Mouse (Mus musculus): ENCODE results near the gene 1500011B03Rik. TPM values are rescaled to one million over a fixed set of nuclear protein-coding genes. Genes with fewer than 3 reads are reported as not detected.

1500011B03Rik gene
- polyA plus RNA-seq, 1 experiment = 32.9 TPM

- no peak for TF ChIP-seq POLR2A (IDR thresholded peaks at IDR 0.05; ENCODE audit: borderline replicate concordance, low read depth, low read length)
- no peak for TF ChIP-seq CTCF (IDR thresholded peaks at IDR 0.05; ENCODE audit: low read depth, low read length)
- H3K27ac ChIP-seq (ENCODE audit: insufficient read depth, low read depth, low read length) = no peak overlapping the region
- no peak overlapping the region for H3K4me3 ChIP-seq (ENCODE audit: insufficient read depth, low read length)
- H3K4me1 ChIP-seq (ENCODE audit: control insufficient read depth, insufficient read depth, low read length) = peaks cover 22% of the 10 kb centered on the region
Observed at GRCm38 (mm10) chr5:114809181-114809756, 14.0 kb downstream of the 1500011B03Rik start.

GRCm38 (mm10) chr5:114808385-114808784, 14.9 kb downstream of the 1500011B03Rik start:
- no peak overlapping the region for H3K27ac ChIP-seq (ENCODE audit: insufficient read depth, low read depth, low read length)
- no peak overlapping the region for H3K4me3 ChIP-seq (ENCODE audit: insufficient read depth, low read length)
- TF ChIP-seq POLR2A (IDR thresholded peaks at IDR 0.05; ENCODE audit: borderline replicate concordance, low read depth, low read length) (no peak), CTCF (IDR thresholded peaks at IDR 0.05; ENCODE audit: low read depth, low read length) (no peak)
- peaks cover 22% of the 10 kb centered on the region for H3K4me1 ChIP-seq (ENCODE audit: control insufficient read depth, insufficient read depth, low read length)

DNA sequence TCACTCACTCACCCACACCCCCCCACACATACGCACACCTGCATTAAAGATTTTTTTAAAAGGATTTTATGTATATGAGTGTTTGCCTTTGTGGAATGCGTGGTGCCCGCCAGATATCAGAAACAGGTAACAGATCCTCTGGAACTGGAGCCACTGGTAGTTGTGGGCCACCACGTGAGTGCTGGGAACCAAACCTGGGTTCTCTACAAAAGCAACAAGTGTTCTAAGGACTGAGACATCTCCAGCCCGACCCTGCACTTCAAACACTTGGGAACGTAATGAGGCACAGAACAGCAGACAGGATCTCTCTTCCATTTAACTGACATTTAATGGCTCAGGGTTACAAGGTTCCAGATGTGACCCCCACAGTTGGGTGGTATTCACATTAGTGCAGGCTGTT, 15.4 kb downstream of the 1500011B03Rik start:
- Histone ChIP-seq H3K4me3 (ENCODE audit: insufficient read depth, low read length) (no peak overlapping the region), H3K4me1 (ENCODE audit: control insufficient read depth, insufficient read depth, low read length) (peaks cover 22% of the 10 kb centered on the region), H3K27ac (ENCODE audit: insufficient read depth, low read depth, low read length) (no peak overlapping the region)
- TF ChIP-seq CTCF (IDR thresholded peaks at IDR 0.05; ENCODE audit: low read depth, low read length) = no peak
- TF ChIP-seq POLR2A (IDR thresholded peaks at IDR 0.05; ENCODE audit: borderline replicate concordance, low read depth, low read length) = no peak

GRCm38 (mm10) chr5:114807468-114807867, 15.8 kb downstream of the 1500011B03Rik start:
- no peak overlapping the region for H3K4me3 ChIP-seq (ENCODE audit: insufficient read depth, low read length)
- no peak overlapping the region for H3K27ac ChIP-seq (ENCODE audit: insufficient read depth, low read depth, low read length)
- peaks cover 20% of the 10 kb centered on the region for H3K4me1 ChIP-seq (ENCODE audit: control insufficient read depth, insufficient read depth, low read length)
- TF ChIP-seq CTCF (IDR thresholded peaks at IDR 0.05; ENCODE audit: low read depth, low read length) (no peak), POLR2A (IDR thresholded peaks at IDR 0.05; ENCODE audit: borderline replicate concordance, low read depth, low read length) (no peak)

DNA sequence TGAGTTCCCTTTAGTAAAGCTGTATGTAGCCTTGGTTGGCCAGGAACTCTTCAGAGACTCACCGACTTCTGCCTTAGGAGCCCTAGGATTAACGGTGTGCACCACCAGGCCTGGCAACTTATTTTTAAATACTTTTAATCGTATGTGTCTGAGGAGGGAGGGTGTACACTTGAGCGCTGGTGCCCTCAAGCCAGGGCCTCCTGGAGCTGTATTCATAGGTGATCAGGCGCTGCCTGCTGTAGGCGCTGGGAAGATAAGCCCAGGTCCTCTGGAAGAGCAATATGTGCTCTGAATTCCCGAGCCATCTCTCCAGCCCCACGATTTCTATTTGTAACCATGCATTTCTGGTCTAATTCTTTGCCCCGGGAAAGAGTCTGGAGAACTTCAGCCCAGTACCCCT, 16.2 kb downstream of the 1500011B03Rik start:
- Histone ChIP-seq H3K27ac (ENCODE audit: insufficient read depth, low read depth, low read length) (no peak overlapping the region), H3K4me1 (ENCODE audit: control insufficient read depth, insufficient read depth, low read length) (peaks cover 16% of the 10 kb centered on the region), H3K4me3 (ENCODE audit: insufficient read depth, low read length) (no peak overlapping the region)
- TF ChIP-seq CTCF (IDR thresholded peaks at IDR 0.05; ENCODE audit: low read depth, low read length) = no peak
- TF ChIP-seq POLR2A (IDR thresholded peaks at IDR 0.05; ENCODE audit: borderline replicate concordance, low read depth, low read length) = no peak

DNA sequence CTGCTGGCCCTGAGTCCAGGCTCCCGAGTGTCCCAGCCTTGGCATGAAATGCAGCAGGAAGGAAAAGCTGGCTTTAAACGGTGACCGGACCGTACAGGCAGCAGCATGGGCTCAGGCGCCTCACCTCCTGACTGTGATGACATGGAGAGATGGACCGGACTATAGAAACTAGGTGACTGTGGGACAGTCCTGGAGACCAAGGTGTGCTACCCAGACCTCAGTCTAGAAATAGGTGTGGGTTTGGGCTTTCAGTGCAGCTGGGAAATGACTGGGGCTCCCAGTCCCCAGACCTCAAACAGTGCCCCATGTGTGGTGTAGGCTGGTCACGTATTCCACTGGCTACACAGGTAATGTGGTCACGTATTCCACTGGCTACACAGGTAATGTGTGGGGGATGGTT, 16.6 kb downstream of the 1500011B03Rik start:
- Histone ChIP-seq H3K27ac (ENCODE audit: insufficient read depth, low read depth, low read length) (peak overlapping the region; percentile 83), H3K4me3 (ENCODE audit: insufficient read depth, low read length) (peak overlapping the region; percentile 45), H3K4me1 (ENCODE audit: control insufficient read depth, insufficient read depth, low read length) (peaks cover 16% of the 10 kb centered on the region)
- no peak for TF ChIP-seq CTCF (IDR thresholded peaks at IDR 0.05; ENCODE audit: low read depth, low read length)
- no peak for TF ChIP-seq POLR2A (IDR thresholded peaks at IDR 0.05; ENCODE audit: borderline replicate concordance, low read depth, low read length)

GRCm38 (mm10) chr5:114805436-114806350, 17.6 kb downstream of the 1500011B03Rik start:
- peak overlapping the region; percentile 45 for H3K4me3 ChIP-seq (ENCODE audit: insufficient read depth, low read length)
- H3K4me1 ChIP-seq (ENCODE audit: control insufficient read depth, insufficient read depth, low read length) = peaks cover 12% of the 10 kb centered on the region
- peak overlapping the region; percentile 83 for H3K27ac ChIP-seq (ENCODE audit: insufficient read depth, low read depth, low read length)
- TF ChIP-seq CTCF (IDR thresholded peaks at IDR 0.05; ENCODE audit: low read depth, low read length) = no peak
- no peak for TF ChIP-seq POLR2A (IDR thresholded peaks at IDR 0.05; ENCODE audit: borderline replicate concordance, low read depth, low read length)

- peaks cover 12% of the 10 kb centered on the region for H3K4me1 ChIP-seq (ENCODE audit: control insufficient read depth, insufficient read depth, low read length)
- TF ChIP-seq POLR2A (IDR thresholded peaks at IDR 0.05; ENCODE audit: borderline replicate concordance, low read depth, low read length) (no peak), CTCF (IDR thresholded peaks at IDR 0.05; ENCODE audit: low read depth, low read length) (no peak; the same call in 1 of the 2 replicates)
- no peak overlapping the region for H3K4me3 ChIP-seq (ENCODE audit: insufficient read depth, low read length)
- 0 out of 2 replicates have a peak overlapping the region, but pooled peaks have one; percentile 8 for H3K27ac ChIP-seq (ENCODE audit: insufficient read depth, low read depth, low read length)
Observed at GRCm38 (mm10) chr5:114804958-114805357, 18.3 kb downstream of the 1500011B03Rik start.

DNA sequence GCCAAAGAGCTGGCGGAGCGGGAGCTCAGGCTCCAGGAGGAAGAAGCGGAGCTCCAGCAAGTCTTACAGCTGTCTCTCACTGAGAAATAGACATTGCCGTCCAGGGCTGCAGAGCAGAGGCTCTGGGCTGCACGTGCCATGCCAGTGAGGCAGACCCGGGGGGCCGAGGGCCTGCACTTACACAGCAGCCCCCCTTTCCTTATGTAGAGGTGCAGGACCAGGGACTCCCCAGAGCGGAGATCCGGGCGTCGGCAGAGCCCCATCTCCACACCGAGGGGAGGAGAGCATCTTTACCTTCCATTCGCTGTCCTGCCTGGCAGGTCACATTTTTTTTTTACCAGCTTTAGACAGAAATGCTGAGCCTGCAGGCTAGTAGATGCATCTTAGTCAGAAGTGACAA, 18.9 kb downstream of the 1500011B03Rik start:
- H3K4me3 ChIP-seq (ENCODE audit: insufficient read depth, low read length) = no peak overlapping the region
- H3K27ac ChIP-seq (ENCODE audit: insufficient read depth, low read depth, low read length) = no peak overlapping the region
- H3K4me1 ChIP-seq (ENCODE audit: control insufficient read depth, insufficient read depth, low read length) = peaks cover 12% of the 10 kb centered on the region
- TF ChIP-seq CTCF (IDR thresholded peaks at IDR 0.05; ENCODE audit: low read depth, low read length) = no peak
- TF ChIP-seq POLR2A (IDR thresholded peaks at IDR 0.05; ENCODE audit: borderline replicate concordance, low read depth, low read length) = no peak

DNA sequence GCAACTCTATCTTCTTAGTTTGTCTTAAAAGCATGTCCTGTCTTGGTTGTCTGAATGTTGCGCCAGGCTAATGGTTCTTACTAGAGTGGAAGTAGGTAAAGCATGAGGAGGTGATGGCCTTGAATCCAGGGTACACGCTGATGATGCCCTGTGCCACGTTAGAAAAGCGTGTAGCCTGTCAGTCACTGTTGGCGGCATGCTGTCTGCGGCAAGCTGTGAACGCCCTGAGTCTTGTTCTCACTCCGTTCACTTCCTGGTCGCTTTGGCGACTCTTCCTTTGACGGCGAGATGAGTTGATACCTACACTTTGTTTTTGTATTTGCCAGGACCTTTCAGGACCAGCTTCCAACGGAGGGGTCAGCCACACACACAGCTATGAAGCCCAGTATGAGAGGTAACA, 20.0 kb downstream of the 1500011B03Rik start:
- H3K4me3 ChIP-seq (ENCODE audit: insufficient read depth, low read length) = no peak overlapping the region
- H3K4me1 ChIP-seq (ENCODE audit: control insufficient read depth, insufficient read depth, low read length) = peaks cover 12% of the 10 kb centered on the region

More for the DNA sequence above, 20.0 kb downstream of the 1500011B03Rik start:
- H3K27ac ChIP-seq (ENCODE audit: insufficient read depth, low read depth, low read length) = no peak overlapping the region
- TF ChIP-seq CTCF (IDR thresholded peaks at IDR 0.05; ENCODE audit: low read depth, low read length) (no peak), POLR2A (IDR thresholded peaks at IDR 0.05; ENCODE audit: borderline replicate concordance, low read depth, low read length) (no peak)
